Mouse (Mus musculus) midbrain, postnatal 0 days (tissue): ENCODE measurements around the gene Ttll9. TPM values are rescaled to one million over a fixed set of nuclear protein-coding genes. Genes with fewer than 3 reads are reported as not detected.

Experiments used
- ATAC-seq: fragments of 200-750 bp; cut with Nextera tagmentation; 2 replicates; pipeline ENCODE4 v1.8.0; 2017; ENCODE audit warnings: moderate number of reproducible peaks, mild to moderate bottlenecking, moderate TSS enrichment, moderate library complexity; ENCODE audit not compliant: low FRiP score
- DNase-seq: peaks from one replicate; pipeline ENCODE4 v3.0.0-alpha.2; 2015; ENCODE audit warnings: low spot score
- H3K27ac ChIP-seq: fragments of 300-500 bp; sonication (generic); 2 replicates; pipeline ENCODE4 v1.5.1; 2014; ENCODE audit warnings: low read depth, mild to moderate bottlenecking, low read length, mixed read lengths
- H3K27me3 ChIP-seq: fragments of 300-500 bp; sonication (generic); 2 replicates; pipeline ENCODE4 v1.6.1; 2014; ENCODE audit warnings: low read length, control low read depth, mixed read lengths; ENCODE audit not compliant: insufficient read depth
- H3K36me3 ChIP-seq: fragments of 300-500 bp; sonication (generic); 2 replicates; pipeline ENCODE4 v1.6.1; 2014; ENCODE audit warnings: low read length, control low read depth, mixed read lengths; ENCODE audit not compliant: insufficient read depth
- H3K4me1 ChIP-seq: fragments of 300-500 bp; sonication (generic); 2 replicates; pipeline ENCODE4 v1.6.1; 2014; ENCODE audit warnings: mild to moderate bottlenecking, control low read depth, antibody characterized with exemption, low read length, mixed read lengths; ENCODE audit not compliant: insufficient read depth
- H3K4me2 ChIP-seq: fragments of 300-500 bp; sonication (generic); 2 replicates; pipeline ENCODE4 v1.6.1; 2014; ENCODE audit warnings: low read depth, mild to moderate bottlenecking, low read length, mixed read lengths; ENCODE audit not compliant: poor library complexity, severe bottlenecking
- H3K4me3 ChIP-seq: fragments of 300-500 bp; sonication (generic); 2 replicates; pipeline ENCODE4 v1.5.1; 2014; ENCODE audit warnings: low read depth, mild to moderate bottlenecking, low read length, moderate library complexity
- H3K9ac ChIP-seq: fragments of 300-500 bp; sonication (generic); replicated peaks from 2 replicates; pipeline ENCODE4 v1.6.1; 2014; ENCODE audit warnings: mild to moderate bottlenecking, low read length, moderate library complexity, mixed read lengths; ENCODE audit not compliant: poor library complexity, severe bottlenecking
- H3K9me3 ChIP-seq: fragments of 300-500 bp; sonication (generic); 2 replicates; pipeline ENCODE4 v1.6.1; 2016; ENCODE audit warnings: low read length, control low read depth
- CTCF ChIP-seq: IDR thresholded peaks from 2 replicates; pipeline ENCODE4 v1.5.1; 2016; ENCODE audit warnings: antibody characterized with exemption, mild to moderate bottlenecking
- WGBS: fragments of 180-500 bp; shearing (Covaris S2); extraction: QIAGEN DNeasy Blood & Tissue Kit; methylation state at CpG from one replicate; pipeline ENCODE4 v1.1.7; 2014; 5-methylcytosine and 5-hydroxymethylcytosine counted together
- polyA plus RNA-seq: library from polyadenylated mRNA; unstranded; fragments of >200 nt; fragmentation: Nextera tagmentation; extraction: Ambion mirVana; gene quantifications from 2 replicates; pipeline ENCODE4 v1.2.1, GENCODE M21; 2015
- total RNA-seq: library from RNA; depleted of rRNA; stranded (reverse); fragments of >200 nt; gene quantifications from 2 replicates; pipeline ENCODE4 v1.2.3, GENCODE M21; 2014

Gene Ttll9
- total and polyA plus RNA-seq, 2 experiments from 2014 or later: 4.9 to 7.9 TPM

DNA sequence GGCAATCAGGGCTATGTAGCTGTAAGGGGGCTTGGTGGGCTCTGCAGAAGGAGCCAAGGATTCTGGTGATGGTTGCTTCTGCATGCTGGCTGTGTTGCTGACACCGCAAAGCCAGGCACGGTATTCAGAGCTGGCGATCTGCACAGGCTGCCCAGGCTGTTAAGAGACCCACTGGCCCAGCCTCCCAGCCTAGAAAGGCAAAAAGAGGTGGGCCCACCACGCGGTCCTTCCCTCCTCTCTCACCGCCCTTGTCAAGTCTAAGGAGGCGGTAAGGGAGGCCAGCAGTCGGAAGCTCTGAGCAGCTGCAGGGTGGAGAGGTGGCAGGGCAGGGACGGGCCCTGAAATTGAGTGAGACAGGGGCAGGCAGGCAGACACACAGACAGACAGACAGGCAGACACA, 29.2 kb upstream of the Ttll9 start, which contains the start of gene Foxs1:
Gene Foxs1 (minus strand): TSS at position 161 of the 400 bp plus-strand sequence.
- 27% methylated on average over 7 of the region's 9 CpGs for WGBS
- ATAC-seq (no peak), DNase-seq (no peak)
- peak within 1 kb of the TSS; percentile 3; the same call in 1 of the 2 replicates for H3K4me3 ChIP-seq
- H3K9ac ChIP-seq: 0 out of 2 replicates have a peak within 1 kb of the TSS, but pooled peaks have one; percentile 8
- H3K27ac ChIP-seq: peak within 1 kb of the TSS; percentile 38; the same call in 1 of the 2 replicates
- no peaks in the 10 kb centered on the region for H3K9me3 ChIP-seq
- TF ChIP-seq CTCF: no peak
- no peaks in the 10 kb centered on the region for H3K36me3 ChIP-seq
- H3K27me3 ChIP-seq: no peaks in the 10 kb centered on the region
- H3K4me2 ChIP-seq: no peak within 1 kb of the TSS
- H3K4me1 ChIP-seq: no peaks in the 10 kb centered on the region

DNA sequence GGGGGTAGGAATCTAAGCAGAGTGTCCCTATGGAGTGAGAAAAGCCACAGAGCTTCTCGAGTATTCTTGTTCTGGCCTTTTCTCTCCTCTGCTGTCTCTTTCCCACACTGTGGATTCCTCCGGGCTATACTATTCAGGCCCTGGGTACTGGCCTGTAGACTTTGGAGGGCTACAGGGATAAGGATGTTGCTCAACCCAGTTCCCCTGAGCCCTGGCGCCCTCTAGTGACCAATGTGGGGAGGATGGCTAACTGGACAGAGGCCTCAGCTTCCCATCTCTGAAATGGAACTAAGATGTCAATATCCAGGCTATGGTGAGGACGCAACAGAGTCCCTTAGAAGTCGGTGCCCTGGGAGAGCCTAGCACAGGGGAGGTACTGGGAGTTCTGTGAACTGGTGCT, 28.7 kb upstream of the Ttll9 start:
- Histone ChIP-seq H3K4me1 (no peaks in the 10 kb centered on the region), H3K27ac (no peak overlapping the region), H3K9me3 (no peaks in the 10 kb centered on the region), H3K27me3 (no peaks in the 10 kb centered on the region), H3K4me3 (no peak overlapping the region), H3K4me2 (no peak overlapping the region), H3K36me3 (no peaks in the 10 kb centered on the region), H3K9ac (no peak overlapping the region)
- TF ChIP-seq CTCF: peak; percentile 68
- no peak for ATAC-seq
- DNase-seq: no peak
- 35% methylated on average over 5 of the region's 5 CpGs for WGBS

DNA sequence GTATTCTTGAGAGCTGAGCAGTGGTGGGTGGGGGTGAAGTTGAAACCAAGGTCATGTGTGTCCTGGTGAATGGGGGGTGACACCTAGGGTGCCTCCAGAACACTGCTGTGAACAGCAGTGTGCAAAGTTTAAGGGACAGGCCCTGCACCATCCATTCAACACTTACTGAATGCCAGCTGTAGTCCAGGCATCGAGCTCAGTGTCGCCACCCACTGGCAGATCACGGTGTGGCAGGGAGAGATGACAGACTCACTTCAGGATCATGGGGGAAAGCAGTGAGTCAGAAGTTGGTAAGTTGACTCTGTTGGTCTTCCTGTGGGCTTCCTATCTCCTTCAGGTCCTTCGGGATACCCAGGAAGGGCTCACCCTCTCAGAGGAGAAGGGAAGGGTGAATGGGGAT, 22.4 kb upstream of the Ttll9 start:
- no peak for ATAC-seq
- H3K27me3 ChIP-seq: peaks cover 19% of the 10 kb centered on the region
- H3K9me3 ChIP-seq: no peaks in the 10 kb centered on the region

DNA sequence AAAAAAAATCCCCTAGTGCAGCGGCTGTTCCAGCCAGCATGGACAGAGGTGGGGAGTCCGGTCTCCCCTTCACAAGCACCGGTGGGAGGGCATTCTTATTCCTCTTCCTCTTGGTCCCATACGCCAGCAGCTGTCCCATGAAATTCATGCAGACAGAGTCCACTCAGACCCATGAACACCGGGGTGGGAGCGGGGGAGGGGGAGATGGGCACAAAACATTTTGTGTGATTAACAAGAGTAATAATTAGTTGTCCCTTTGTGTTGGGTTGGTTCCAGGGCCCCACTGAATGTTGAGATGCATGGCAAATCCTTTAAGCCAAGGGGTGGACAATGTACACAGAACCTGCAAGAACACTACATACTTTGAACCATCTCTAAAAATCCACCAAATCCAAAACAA, 21.2 kb upstream of the Ttll9 start:
- DNase-seq: no peak
- Histone ChIP-seq H3K9ac (no peak overlapping the region), H3K9me3 (no peaks in the 10 kb centered on the region), H3K4me3 (no peak overlapping the region), H3K27ac (no peak overlapping the region), H3K36me3 (no peaks in the 10 kb centered on the region), H3K4me2 (no peak overlapping the region), H3K4me1 (0 out of 2 replicates have a peak, but pooled peaks cover 7% of the 10 kb centered on the region), H3K27me3 (peaks cover 32% of the 10 kb centered on the region)
- 76% methylated on average over 6 of the region's 6 CpGs for WGBS
- ATAC-seq: no peak
- TF ChIP-seq CTCF: no peak

More for the DNA sequence above, 22.4 kb upstream of the Ttll9 start:
- no peak overlapping the region for H3K9ac ChIP-seq
- no peak overlapping the region for H3K4me3 ChIP-seq
- no peaks in the 10 kb centered on the region for H3K36me3 ChIP-seq
- WGBS: 16% methylated on average over 4 of the region's 4 CpGs
- H3K27ac ChIP-seq: no peak overlapping the region
- peak; percentile 75 for TF ChIP-seq CTCF
- H3K4me1 ChIP-seq: 0 out of 2 replicates have a peak, but pooled peaks cover 7% of the 10 kb centered on the region
- DNase-seq: no peak
- H3K4me2 ChIP-seq: no peak overlapping the region

DNA sequence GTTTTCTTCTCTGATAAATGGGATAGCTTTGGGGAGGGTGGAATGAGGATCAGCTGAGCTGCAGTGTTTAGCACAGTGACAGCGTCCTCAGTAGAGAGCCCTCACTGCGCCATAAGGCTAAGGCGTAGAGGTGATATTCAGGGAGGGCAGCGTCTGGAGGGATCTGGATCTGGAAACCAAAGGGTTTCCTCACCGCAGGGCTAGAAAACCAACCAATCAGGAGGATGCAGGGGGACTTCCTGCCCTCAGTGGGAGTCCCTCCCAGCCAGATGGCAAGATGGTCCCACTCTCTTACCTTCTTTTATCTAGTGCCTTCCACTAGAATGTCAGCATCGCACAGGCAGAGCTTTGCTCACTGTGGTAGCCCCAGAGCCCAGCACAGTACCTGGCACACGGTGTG, 20.5 kb upstream of the Ttll9 start:
- Histone ChIP-seq H3K27ac (no peak overlapping the region), H3K36me3 (no peaks in the 10 kb centered on the region), H3K4me1 (0 out of 2 replicates have a peak, but pooled peaks cover 7% of the 10 kb centered on the region), H3K27me3 (peaks cover 33% of the 10 kb centered on the region), H3K4me2 (no peak overlapping the region), H3K4me3 (no peak overlapping the region), H3K9me3 (no peaks in the 10 kb centered on the region), H3K9ac (no peak overlapping the region)
- WGBS: 47% methylated on average over 7 of the region's 7 CpGs
- no peak for TF ChIP-seq CTCF
- ATAC-seq (no peak), DNase-seq (no peak)

GRCm38 (mm10) chr2:152942898-152943515, 19.3 kb upstream of the Ttll9 start:
- Histone ChIP-seq H3K9ac (peak overlapping the region; percentile 60), H3K4me2 (peak overlapping the region; percentile 99), H3K27ac (no peak overlapping the region), H3K36me3 (no peaks in the 10 kb centered on the region), H3K27me3 (peaks cover 33% of the 10 kb centered on the region), H3K4me1 (0 out of 2 replicates have a peak, but pooled peaks cover 7% of the 10 kb centered on the region), H3K4me3 (peak overlapping the region; percentile 45), H3K9me3 (no peaks in the 10 kb centered on the region)
- under 1% methylated on average over 57 of the region's 65 CpGs for WGBS
- no peak for TF ChIP-seq CTCF
- no peak for DNase-seq
- no peak for ATAC-seq
